Comparison of ENCODE assay signal across 19 mouse cellular contexts in the genomic region with DNA sequence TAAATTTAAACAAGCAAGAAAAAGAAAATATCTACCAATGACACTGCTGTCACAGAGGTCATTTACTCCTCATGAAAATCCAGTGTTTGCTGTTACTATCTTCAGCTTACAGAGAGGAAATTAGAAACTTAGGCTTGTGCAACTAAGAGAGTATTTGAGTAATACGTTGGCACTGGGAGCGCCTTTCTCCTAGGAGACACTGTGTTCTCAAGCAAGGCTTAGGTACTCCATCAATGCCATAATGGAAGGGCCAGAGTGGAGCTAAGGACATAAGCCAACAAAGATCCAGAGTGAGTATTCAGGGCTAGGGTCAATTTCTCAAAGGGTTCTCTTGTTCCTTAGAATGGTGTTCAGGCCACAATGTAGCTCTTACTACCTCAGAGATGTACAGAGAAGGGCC.
A peak's percentile ranks its signal among the peaks of the same experiment; 100 is the strongest.
DNase-seq lines count a peak whose midpoint lies in the region; TF ChIP-seq lines count a peak whose summit lies in the region.
"Had no signal": no experiment of that assay in that cellular context is flagged by ENCODE, and none has a peak within 500 bp of the region (broad histone marks: within the 10 kb centered on the region; RNA-seq: fewer than 3 reads in every experiment).

No protein-coding gene starts in this region.

- 44% methylated on average over 2 of the region's 2 CpGs for WGBS in lung, adult 2 months

- TF ChIP-seq CTCF in lung, adult 2 months (IDR thresholded peaks at IDR 0.05; ENCODE audit: insufficient read depth, low read length): no peak

- no peaks in the 10 kb centered on the region for H3K4me1 ChIP-seq in lung, adult 2 months (ENCODE audit: control insufficient read depth, insufficient read depth, low read length)
- H3K4me1 ChIP-seq: forebrain, embryonic 13.5 days; limb, embryonic 15.5 days; midbrain, embryonic 13.5 days; neural tube, embryonic 13.5 days had no signal

- peak; percentile 10 for DNase-seq in adrenal gland, adult 8-10 months
- no peak for DNase-seq in adrenal gland, postnatal 25 days
- DNase-seq in lung, adult 18-20 months: peak; percentile 20 to 64
- DNase-seq in lung, adult 2 months: no peak
- peak; percentile 35 for DNase-seq in lung, postnatal 10 days
- no peak for DNase-seq in testis, postnatal 10 days (ENCODE audit: low spot score)
- DNase-seq in Muller cell, postnatal 12 days (ENCODE audit: inconsistent ontology term): no peak
- DNase-seq in frontal cortex, adult 2 months (ENCODE audit: extremely low spot score in 1 of 2, low spot score in 1 of 2): no peak
- DNase-seq: cerebellum, adult 8-10 months; kidney, adult 11 months; liver, postnatal 0 days; right cerebral cortex, adult 18-20 months; spleen, adult 18-20 months; thymus, adult 2 months had no signal

- no peak for TF ChIP-seq POLR2A in lung, adult 2 months (IDR thresholded peaks at IDR 0.05; ENCODE audit: borderline replicate concordance, extremely low read depth, low read depth, low read length)

- no peak overlapping the region for H3K4me3 ChIP-seq in lung, adult 2 months (replicated peaks; ENCODE audit: extremely low read depth, low read depth, low read length)
- H3K4me3 ChIP-seq: forebrain, embryonic 13.5 days; layer of hippocampus, adult 2 months; limb, embryonic 15.5 days; midbrain, embryonic 13.5 days; neural tube, embryonic 13.5 days had no signal

Comparison
In these comparisons a context has a peak if more than half of its experiments do, and no peak if none do; other contexts are left out.
1. DNase-seq: peak in adrenal gland, adult 8-10 months (single experiment), lung, adult 18-20 months (2 of 2) and lung, postnatal 10 days (single experiment); none in adrenal gland, postnatal 25 days (single experiment), lung, adult 2 months (single experiment), testis, postnatal 10 days (single experiment), Muller cell, postnatal 12 days (single experiment) and frontal cortex, adult 2 months (0 of 2).